Mouse (Mus musculus): Measurements from ENCODE around the gene Eef1e1.
"Not testable (repeated sequence)": the region's sequence is repeated elsewhere in the genome, so short reads cannot be mapped to it uniquely, and the experiment has no call there.

Gene Eef1e1

DNA sequence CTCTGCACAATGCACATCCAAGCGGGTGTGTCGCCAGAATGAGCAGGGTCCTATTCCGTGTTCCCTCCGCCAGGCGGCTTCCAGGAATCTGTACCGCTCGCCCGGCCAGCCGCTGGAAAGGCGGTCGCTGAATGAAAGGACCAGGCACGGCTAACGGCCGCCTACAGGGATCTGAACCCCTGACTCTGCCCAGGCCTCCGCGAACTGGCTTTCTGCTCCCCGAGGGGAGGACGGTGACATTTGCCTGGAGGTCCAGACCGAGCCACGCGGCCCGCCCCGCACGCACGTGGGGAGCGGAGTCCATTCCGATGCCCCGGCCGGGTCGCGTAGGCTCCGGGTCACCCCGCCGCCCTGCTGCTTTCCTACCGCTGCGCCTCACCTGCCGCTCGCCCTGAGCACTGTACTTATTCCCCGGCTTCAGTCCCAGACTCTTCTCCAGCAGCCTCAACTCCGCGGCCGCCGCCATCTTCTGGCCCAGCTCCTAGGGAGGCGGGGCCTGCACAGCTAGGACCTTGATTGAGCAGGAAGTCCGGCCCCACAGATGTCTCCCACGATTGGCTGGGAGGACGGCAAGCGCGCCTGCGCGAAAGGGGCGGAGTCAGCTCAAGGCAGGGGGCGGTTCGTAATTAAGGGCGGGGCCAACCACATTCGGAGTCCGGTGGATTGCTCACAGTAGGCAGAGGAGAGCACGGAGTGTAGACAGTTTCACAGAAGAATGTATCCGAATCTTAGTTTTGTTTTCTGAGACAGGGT is at the start of gene Eef1e1:
Gene Eef1e1 (minus strand): TSS at position 531 of the 753 bp plus-strand sequence.
- DNase-seq = peak; percentile 95

- DNase-seq = no peak
Observed at GRCm38 (mm10) chr13:38690845-38691244, 32.0 kb upstream of the Eef1e1 start.

- DNase-seq = peak; percentile 23 to 46
Observed at GRCm38 (mm10) chr13:38690028-38690427, 31.2 kb upstream of the Eef1e1 start.

DNA sequence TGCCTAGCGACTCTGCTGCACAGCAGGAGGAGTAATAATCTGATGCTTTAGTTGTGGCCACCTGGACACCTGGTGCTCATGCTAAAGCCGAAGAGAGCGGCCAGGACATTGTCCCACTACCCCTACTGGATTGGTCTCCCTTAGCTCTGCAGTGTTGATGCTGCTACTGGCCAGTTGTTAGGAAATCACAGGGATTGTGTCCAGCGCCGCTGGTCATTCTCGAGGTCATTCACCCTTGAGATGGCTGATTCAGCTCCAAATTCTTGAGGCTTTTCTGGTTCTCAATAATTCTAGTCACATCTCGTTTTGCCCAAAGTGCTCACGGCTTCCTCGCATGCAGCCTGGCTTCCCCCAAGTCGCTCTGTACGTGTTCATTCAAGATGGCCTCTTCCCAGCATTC is 29.9 kb upstream of the Eef1e1 start:
- DNase-seq = no peak

DNA sequence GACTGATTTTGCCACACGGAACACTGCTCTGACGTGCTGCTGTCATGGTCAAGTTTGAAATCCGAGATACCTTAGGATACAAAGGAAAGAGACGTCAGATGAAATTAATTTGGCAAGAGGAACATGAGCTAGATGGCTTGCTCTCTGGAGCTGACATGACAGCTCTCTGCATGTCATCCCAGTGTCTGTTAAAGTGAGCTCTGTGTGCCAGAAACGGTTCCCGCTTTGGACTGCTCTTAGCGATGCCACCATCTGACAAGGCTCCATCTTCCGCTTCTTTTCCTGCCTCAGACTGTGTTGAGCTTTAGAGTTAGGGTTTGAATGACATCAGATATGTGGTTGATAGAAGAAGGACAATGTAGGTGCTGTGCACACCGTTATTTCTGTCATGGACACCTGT is 13.5 kb upstream of the Eef1e1 start:
- DNase-seq = no peak

- not testable (repeated sequence) for DNase-seq
Observed at GRCm38 (mm10) chr13:38671451-38671850, 12.6 kb upstream of the Eef1e1 start.

GRCm38 (mm10) chr13:38670051-38670450 is 11.2 kb upstream of the Eef1e1 start:
- no peak for DNase-seq

DNA sequence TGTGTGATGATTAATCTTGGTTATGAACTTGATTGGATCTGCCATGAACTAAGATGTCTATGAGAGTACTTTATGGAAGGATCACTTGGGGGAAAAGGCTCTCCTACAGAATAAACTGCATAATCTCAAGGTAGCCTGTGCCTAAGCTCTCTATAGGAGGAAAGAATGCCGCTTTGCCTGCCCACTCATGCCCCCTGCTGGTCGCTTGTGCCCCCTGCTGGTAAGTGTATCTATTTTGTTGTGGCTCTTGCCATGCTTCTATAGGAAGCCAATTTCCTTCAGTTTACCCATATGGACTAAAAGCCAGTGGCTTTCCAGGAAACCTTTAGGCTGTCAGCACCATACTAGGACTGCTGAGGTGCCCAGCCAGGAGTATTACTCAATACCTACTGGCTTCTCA is 9.7 kb upstream of the Eef1e1 start:
- peak; percentile 24 to 69 for DNase-seq

GRCm38 (mm10) chr13:38664753-38665152 is 5.9 kb upstream of the Eef1e1 start:
- DNase-seq = no peak

DNA sequence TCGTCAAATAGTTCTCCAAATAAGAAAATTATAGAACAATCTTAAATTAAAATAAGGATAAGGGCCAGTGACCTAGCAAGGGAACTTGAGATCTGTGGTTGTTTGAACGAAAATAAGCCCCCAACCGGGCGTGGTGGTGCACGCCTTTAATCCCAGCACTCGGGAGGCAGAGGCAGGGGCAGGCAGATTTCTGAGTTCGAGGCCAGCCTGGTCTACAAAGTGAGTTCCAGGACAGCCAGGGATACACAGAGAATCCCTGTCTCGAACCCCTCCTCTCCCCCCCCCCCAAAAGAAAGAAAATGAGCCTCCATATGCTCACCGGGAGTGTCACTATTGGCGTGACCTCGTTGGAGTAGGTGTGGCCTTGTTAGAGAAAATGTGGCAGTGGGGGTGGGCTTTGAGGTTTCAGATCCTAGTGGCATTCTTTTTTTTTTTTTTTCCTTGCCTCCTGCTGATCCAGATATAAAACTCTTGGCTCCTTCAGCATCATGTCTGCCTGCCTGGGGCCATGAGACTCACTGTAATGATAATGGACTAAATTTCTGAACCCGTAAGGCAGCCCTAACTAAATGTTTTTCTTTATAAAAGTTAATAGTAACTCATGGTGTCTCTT is 772 bp upstream of the Eef1e1 start:
- DNase-seq = no peak

DNA sequence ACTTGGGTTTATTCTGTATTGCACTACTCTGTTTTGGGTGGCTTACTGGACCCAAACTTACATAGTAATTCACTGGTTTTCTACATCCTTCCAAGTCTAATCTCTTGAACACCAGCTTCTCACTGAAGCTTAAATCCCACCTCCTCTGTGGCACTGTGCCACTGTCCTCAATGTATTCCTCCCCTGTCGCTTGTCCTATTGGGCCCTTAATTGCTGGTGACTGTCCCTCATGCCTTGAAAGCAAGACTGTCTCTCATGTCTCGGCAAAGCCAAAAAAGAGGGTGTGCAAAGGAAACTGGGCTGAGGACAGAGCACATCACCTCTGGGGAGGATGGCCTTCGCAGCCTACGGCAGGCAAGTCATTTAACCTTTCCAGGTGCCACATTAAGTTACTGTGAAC is 993 bp downstream of the Eef1e1 start:
- DNase-seq = no peak

DNA sequence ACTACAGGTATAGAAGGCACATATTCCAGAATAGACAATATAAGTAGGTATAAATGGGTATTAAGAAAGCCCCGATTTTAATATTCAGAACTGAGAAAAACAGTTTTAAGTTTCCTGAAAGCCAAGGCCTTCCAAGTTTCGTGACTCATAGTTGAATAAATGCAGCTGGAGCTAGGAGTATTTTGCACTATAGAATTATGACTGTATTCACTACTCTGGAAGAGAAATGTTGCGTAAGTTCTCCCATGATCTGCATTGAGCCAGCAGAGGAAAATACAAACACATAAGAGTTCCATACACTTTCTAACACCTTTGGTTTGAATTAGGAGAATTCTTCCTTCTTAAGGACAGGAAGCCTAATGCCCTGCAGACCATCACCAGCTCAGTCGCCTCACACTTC is 8.6 kb downstream of the Eef1e1 start:
- DNase-seq = no peak

DNA sequence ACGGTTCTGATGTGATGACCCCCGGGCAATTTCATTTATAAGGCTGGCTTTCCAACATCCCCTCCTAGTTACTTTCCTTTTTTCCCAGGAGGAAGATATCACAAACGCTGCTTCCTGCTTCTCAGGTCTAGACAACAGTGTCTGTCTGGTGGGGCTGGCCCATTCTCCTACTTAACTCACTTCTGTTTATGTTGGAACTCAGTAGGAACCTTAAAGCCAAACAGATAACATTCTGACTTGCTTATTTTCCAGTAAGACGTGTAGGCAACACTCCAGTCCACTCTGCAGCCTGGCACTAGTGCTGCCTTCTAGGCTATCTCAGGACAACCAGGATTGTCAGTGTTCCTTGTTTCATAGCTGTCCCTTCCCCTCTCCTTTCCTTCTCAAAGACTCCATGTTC is 9.8 kb downstream of the Eef1e1 start:
- DNase-seq = no peak

- DNase-seq = no peak
Observed at GRCm38 (mm10) chr13:38641414-38641813, 17.4 kb downstream of the Eef1e1 start.

GRCm38 (mm10) chr13:38640961-38641360 is 17.9 kb downstream of the Eef1e1 start:
- DNase-seq = no peak

DNA sequence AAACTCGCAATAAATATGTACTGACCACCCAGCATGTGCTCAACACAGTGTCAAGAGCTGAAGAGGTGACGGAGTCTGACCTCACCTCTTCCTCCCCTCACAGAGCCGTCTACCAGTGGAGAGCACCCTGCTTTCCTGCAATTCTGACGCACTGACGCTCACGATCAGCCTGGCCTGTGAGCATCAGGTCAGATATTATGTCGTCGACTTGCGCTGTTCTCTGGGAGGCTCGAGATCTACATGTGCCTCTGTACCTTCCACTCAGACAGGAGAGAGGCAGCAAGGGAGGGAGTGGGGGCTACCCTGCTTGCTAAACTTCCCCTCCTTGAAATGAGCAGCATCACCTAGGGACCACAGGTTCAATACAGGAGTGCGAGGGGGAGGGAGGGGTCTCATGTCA is 20.2 kb downstream of the Eef1e1 start:
- no peak for DNase-seq

GRCm38 (mm10) chr13:38634800-38635269 is 24.0 kb downstream of the Eef1e1 start, which contains the start of gene Bloc1s5:
Bloc1s5 (minus strand) TSS chr13:38635109.
- peak; percentile 96 to 99 for DNase-seq

- peak in 1 of 2 experiments; percentile 22 for DNase-seq
Observed at GRCm38 (mm10) chr13:38634256-38634799, 24.5 kb downstream of the Eef1e1 start.

GRCm38 (mm10) chr13:38633287-38634000 is 25.4 kb downstream of the Eef1e1 start:
- DNase-seq = no peak

DNA sequence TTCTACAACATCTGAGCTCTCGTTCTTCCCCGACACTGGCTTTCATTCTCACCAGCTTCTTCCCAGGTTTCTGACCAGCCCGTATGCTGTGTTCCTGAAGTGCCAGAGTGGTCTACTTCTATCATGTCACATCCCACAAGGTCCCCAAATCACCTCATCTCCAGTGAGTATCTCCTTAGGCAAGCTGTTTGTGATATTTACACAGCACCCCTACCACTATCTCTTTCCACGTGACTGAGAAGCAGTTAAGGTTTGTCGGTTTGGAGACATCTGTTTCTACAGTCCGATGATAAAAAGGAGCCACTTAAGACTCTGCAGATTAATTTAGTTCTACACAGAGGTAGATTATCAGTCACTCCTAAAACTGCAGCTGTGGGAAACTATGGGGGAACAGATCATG is 26.3 kb downstream of the Eef1e1 start:
- DNase-seq = no peak

DNA sequence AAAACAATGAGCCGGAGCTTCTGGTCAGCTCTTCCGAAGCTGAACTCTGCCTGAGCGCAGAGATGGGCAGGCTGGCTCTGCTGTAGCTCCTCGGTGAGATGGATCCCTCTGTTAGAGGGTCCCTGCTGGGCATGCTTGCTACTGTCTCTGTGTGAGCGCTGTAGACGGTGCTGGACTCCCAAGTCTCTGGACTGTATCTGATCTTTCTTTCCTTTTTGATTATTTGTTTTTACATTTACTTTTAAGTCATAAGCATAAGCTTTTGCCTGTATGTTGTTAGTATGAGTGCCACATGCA is 32.7 kb downstream of the Eef1e1 start:
- DNase-seq = no peak

DNA sequence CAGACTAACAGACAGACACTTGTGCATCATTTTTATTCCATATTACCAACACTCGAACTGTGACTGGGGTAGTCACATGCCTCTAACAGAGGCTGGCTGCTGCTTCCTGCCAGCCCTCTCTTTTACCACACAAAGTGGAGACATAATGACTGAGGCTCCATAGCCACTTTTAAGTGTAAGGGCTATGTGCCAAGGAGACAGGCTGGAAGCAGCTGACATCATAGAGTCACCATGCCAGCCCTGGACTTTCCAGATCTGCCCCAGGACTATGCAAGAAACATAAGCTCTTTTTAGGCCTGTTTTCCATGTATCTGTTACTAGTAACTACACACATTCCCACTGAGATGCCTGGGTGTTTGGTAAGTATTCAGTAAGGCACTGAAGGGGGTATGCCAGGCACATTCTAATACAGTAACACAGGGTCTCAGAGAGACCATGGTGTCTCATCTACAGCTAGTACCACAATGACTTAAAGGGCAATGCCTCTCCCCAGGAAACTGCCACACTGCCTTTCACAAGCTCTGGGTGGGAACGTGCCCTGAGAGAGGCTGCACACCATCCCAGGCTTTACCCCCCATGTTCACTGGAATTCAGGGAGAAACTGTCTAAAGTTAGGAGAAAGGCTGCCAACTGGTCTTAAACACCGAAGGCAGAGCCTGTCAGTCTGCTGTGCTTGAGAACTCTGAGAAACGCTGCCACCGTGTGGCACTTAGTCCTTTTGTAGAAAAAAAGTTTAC is 33.2 kb downstream of the Eef1e1 start:
- DNase-seq = peak; percentile 37 to 65

Measured in kidney, postnatal 36 days (tissue).